Mouse (Mus musculus) kidney, embryonic 14.5 days (tissue): ENCODE results near the gene Rbm38. TPM values are rescaled to one million over a fixed set of nuclear protein-coding genes. Genes with fewer than 3 reads are reported as not detected.
A peak's percentile ranks its signal among the peaks of the same experiment; 100 is the strongest.

Experiments used
- ATAC-seq: fragments of 200-750 bp; cut with Nextera tagmentation; 2 replicates; pipeline ENCODE4 v1.8.0; 2017; ENCODE audit warnings: moderate number of reproducible peaks, mild to moderate bottlenecking, moderate TSS enrichment, moderate library complexity; ENCODE audit not compliant: low FRiP score, low TSS enrichment
- H3K27ac ChIP-seq: fragments of 300-500 bp; sonication (generic); 2 replicates; pipeline ENCODE4 v1.5.1; 2014; ENCODE audit warnings: low read depth, mild to moderate bottlenecking, low read length, moderate library complexity, mixed read lengths
- H3K27me3 ChIP-seq: fragments of 300-500 bp; sonication (generic); 2 replicates; pipeline ENCODE4 v1.6.1; 2014; ENCODE audit warnings: mild to moderate bottlenecking, low read length; ENCODE audit not compliant: control insufficient read depth, insufficient read depth
- H3K36me3 ChIP-seq: fragments of 300-500 bp; sonication (generic); 2 replicates; pipeline ENCODE4 v1.6.1; 2014; ENCODE audit warnings: low read length, mixed read lengths; ENCODE audit not compliant: control insufficient read depth, insufficient read depth
- H3K4me1 ChIP-seq: fragments of 300-500 bp; sonication (generic); 2 replicates; pipeline ENCODE4 v1.6.1; 2014; ENCODE audit warnings: low read length, mixed read lengths; ENCODE audit not compliant: control insufficient read depth, insufficient read depth
- H3K4me2 ChIP-seq: fragments of 300-500 bp; sonication (generic); replicated peaks from 2 replicates; pipeline ENCODE4 v1.6.1; 2014; ENCODE audit warnings: low read depth, mild to moderate bottlenecking, low read length
- H3K4me3 ChIP-seq: fragments of 300-500 bp; sonication (generic); 2 replicates; pipeline ENCODE4 v1.5.1; 2014; ENCODE audit warnings: mild to moderate bottlenecking, low read length
- H3K9ac ChIP-seq: fragments of 300-500 bp; sonication (generic); 2 replicates; pipeline ENCODE4 v1.6.1; 2014; ENCODE audit warnings: low read depth, mild to moderate bottlenecking, low read length, moderate library complexity
- H3K9me3 ChIP-seq: fragments of 300-500 bp; sonication (generic); 2 replicates; pipeline ENCODE4 v1.6.1; 2016; ENCODE audit warnings: low read length; ENCODE audit not compliant: control insufficient read depth
- WGBS: fragments of 180-500 bp; shearing (Covaris S2); extraction: QIAGEN DNeasy Blood & Tissue Kit; methylation state at CpG from one replicate; pipeline ENCODE4 v1.1.7; 2014; 5-methylcytosine and 5-hydroxymethylcytosine counted together
- polyA plus RNA-seq: library from polyadenylated mRNA; unstranded; fragments of >200 nt; fragmentation: Nextera tagmentation; extraction: Ambion mirVana; gene quantifications from 2 replicates; pipeline ENCODE4 v1.2.1, GENCODE M21; 2014

Gene Rbm38
- polyA plus RNA-seq, 1 experiment from 2014 or later: 42.6 TPM

GRCm38 (mm10) chr2:173022056-173022681, 1.9 kb downstream of the Rbm38 start:
- Histone ChIP-seq H3K27me3 (peaks cover 6% of the 10 kb centered on the region; the same call in 1 of the 2 replicates), H3K27ac (no peak overlapping the region; the same call in 1 of the 2 replicates), H3K9me3 (no peaks in the 10 kb centered on the region), H3K36me3 (no peaks in the 10 kb centered on the region; the same call in 1 of the 2 replicates), H3K4me2 (peak overlapping the region; percentile 93), H3K9ac (peak overlapping the region; percentile 72), H3K4me3 (peak overlapping the region; percentile 83), H3K4me1 (peaks cover 41% of the 10 kb centered on the region)
- WGBS: under 1% methylated on average over 48 of the region's 51 CpGs
- ATAC-seq: peak; percentile 16

- Histone ChIP-seq H3K27ac (no peak overlapping the region), H3K4me2 (peak overlapping the region; percentile 93), H3K4me1 (peaks cover 41% of the 10 kb centered on the region), H3K4me3 (peak overlapping the region; percentile 83), H3K36me3 (no peaks in the 10 kb centered on the region; the same call in 1 of the 2 replicates), H3K27me3 (peaks cover 6% of the 10 kb centered on the region; the same call in 1 of the 2 replicates), H3K9ac (peak overlapping the region; percentile 72), H3K9me3 (no peaks in the 10 kb centered on the region)
- no peak for ATAC-seq
- WGBS: 24% methylated on average over 10 of the region's 10 CpGs
Observed at GRCm38 (mm10) chr2:173022813-173023212, 2.5 kb downstream of the Rbm38 start.

- H3K9ac ChIP-seq: peak overlapping the region; percentile 72
- peaks cover 41% of the 10 kb centered on the region for H3K4me1 ChIP-seq
- H3K27ac ChIP-seq: no peak overlapping the region
- H3K36me3 ChIP-seq: no peaks in the 10 kb centered on the region; the same call in 1 of the 2 replicates
- peak overlapping the region; percentile 83; the same call in 1 of the 2 replicates for H3K4me3 ChIP-seq
- H3K27me3 ChIP-seq: peaks cover 6% of the 10 kb centered on the region; the same call in 1 of the 2 replicates
- no peak for ATAC-seq
- H3K9me3 ChIP-seq: no peaks in the 10 kb centered on the region
- H3K4me2 ChIP-seq: peak overlapping the region; percentile 93
- WGBS: 81% methylated on average over 7 of the region's 7 CpGs
Observed at GRCm38 (mm10) chr2:173023371-173023851, 3.1 kb downstream of the Rbm38 start.

GRCm38 (mm10) chr2:173023966-173024365, 3.7 kb downstream of the Rbm38 start:
- H3K9me3 ChIP-seq: no peaks in the 10 kb centered on the region
- no peak overlapping the region for H3K4me2 ChIP-seq
- H3K27me3 ChIP-seq: peaks cover 6% of the 10 kb centered on the region; the same call in 1 of the 2 replicates
- H3K4me3 ChIP-seq: no peak overlapping the region; the same call in 1 of the 2 replicates
- H3K36me3 ChIP-seq: peaks cover 5% of the 10 kb centered on the region; the same call in 1 of the 2 replicates
- WGBS: 82% methylated on average over 4 of the region's 4 CpGs
- H3K4me1 ChIP-seq: peaks cover 41% of the 10 kb centered on the region
- H3K27ac ChIP-seq: no peak overlapping the region
- no peak for ATAC-seq
- no peak overlapping the region for H3K9ac ChIP-seq

GRCm38 (mm10) chr2:173024392-173024791, 4.1 kb downstream of the Rbm38 start:
- Histone ChIP-seq H3K36me3 (peaks cover 6% of the 10 kb centered on the region; the same call in 1 of the 2 replicates), H3K27me3 (peaks cover 6% of the 10 kb centered on the region; the same call in 1 of the 2 replicates), H3K4me2 (no peak overlapping the region), H3K4me1 (peaks cover 37% of the 10 kb centered on the region), H3K9me3 (no peaks in the 10 kb centered on the region), H3K9ac (no peak overlapping the region), H3K27ac (no peak overlapping the region), H3K4me3 (no peak overlapping the region)
- ATAC-seq: no peak
- 73% methylated on average over 8 of the region's 8 CpGs for WGBS

GRCm38 (mm10) chr2:173024938-173025337, 4.6 kb downstream of the Rbm38 start:
- H3K27me3 ChIP-seq: peaks cover 6% of the 10 kb centered on the region; the same call in 1 of the 2 replicates
- H3K4me1 ChIP-seq: peaks cover 33% of the 10 kb centered on the region
- no peaks in the 10 kb centered on the region for H3K9me3 ChIP-seq
- H3K36me3 ChIP-seq: peaks cover 8% of the 10 kb centered on the region; the same call in 1 of the 2 replicates
- ATAC-seq: no peak
- no peak overlapping the region for H3K4me2 ChIP-seq
- 25% methylated on average over 4 of the region's 4 CpGs for WGBS
- no peak overlapping the region for H3K4me3 ChIP-seq
- H3K9ac ChIP-seq: no peak overlapping the region
- no peak overlapping the region for H3K27ac ChIP-seq

GRCm38 (mm10) chr2:173026286-173026685, 6.0 kb downstream of the Rbm38 start:
- ATAC-seq: no peak

GRCm38 (mm10) chr2:173026688-173027131, 6.4 kb downstream of the Rbm38 start:
- H3K4me3 ChIP-seq: no peak overlapping the region
- H3K9ac ChIP-seq: 0 out of 2 replicates have a peak overlapping the region, but pooled peaks have one; percentile 23
- H3K4me2 ChIP-seq: no peak overlapping the region; the same call in 1 of the 2 replicates
- no peaks in the 10 kb centered on the region for H3K27me3 ChIP-seq
- WGBS: 65% methylated on average over 3 of the region's 3 CpGs
- H3K36me3 ChIP-seq: peaks cover 18% of the 10 kb centered on the region; the same call in 1 of the 2 replicates
- H3K27ac ChIP-seq: peak overlapping the region; percentile 24; the same call in 1 of the 2 replicates
- peaks cover 29% of the 10 kb centered on the region for H3K4me1 ChIP-seq
- no peak for ATAC-seq
- H3K9me3 ChIP-seq: no peaks in the 10 kb centered on the region

More at GRCm38 (mm10) chr2:173026286-173026685, 6.0 kb downstream of the Rbm38 start:
- Histone ChIP-seq H3K4me1 (peaks cover 29% of the 10 kb centered on the region), H3K9me3 (no peaks in the 10 kb centered on the region), H3K36me3 (peaks cover 14% of the 10 kb centered on the region; the same call in 1 of the 2 replicates), H3K27me3 (no peaks in the 10 kb centered on the region), H3K27ac (peak overlapping the region; percentile 24; the same call in 1 of the 2 replicates), H3K4me3 (no peak overlapping the region), H3K4me2 (no peak overlapping the region), H3K9ac (0 out of 2 replicates have a peak overlapping the region, but pooled peaks have one; percentile 23)
- 72% methylated on average over 5 of the region's 5 CpGs for WGBS
